Mouse (Mus musculus): ENCODE measurements around the gene 1700029F12Rik.
"Not testable (repeated sequence)": the region's sequence is repeated elsewhere in the genome, so short reads cannot be mapped to it uniquely, and the experiment has no call there.

Gene 1700029F12Rik

GRCm38 (mm10) chr13:97034262-97034661, at the start of gene 1700029F12Rik:
1700029F12Rik (minus strand) TSS chr13:97034362.
- no peak for DNase-seq (ENCODE audit: low read depth in 1 of 2, low spot score in 2 of 2)

GRCm38 (mm10) chr13:97082432-97082831, 48.3 kb upstream of the 1700029F12Rik start:
- DNase-seq (ENCODE audit: low read depth in 1 of 2, low spot score in 2 of 2): no peak

- DNase-seq (ENCODE audit: low read depth in 1 of 2, low spot score in 2 of 2): no peak
Observed at GRCm38 (mm10) chr13:97080615-97081014, 46.5 kb upstream of the 1700029F12Rik start.

GRCm38 (mm10) chr13:97080201-97080600, 46.0 kb upstream of the 1700029F12Rik start:
- no peak for DNase-seq (ENCODE audit: low read depth in 1 of 2, low spot score in 2 of 2)

GRCm38 (mm10) chr13:97077556-97077955, 43.4 kb upstream of the 1700029F12Rik start:
- no peak for DNase-seq (ENCODE audit: low read depth in 1 of 2, low spot score in 2 of 2)

GRCm38 (mm10) chr13:97073497-97073896, 39.3 kb upstream of the 1700029F12Rik start:
- DNase-seq (ENCODE audit: low read depth in 1 of 2, low spot score in 2 of 2): no peak

GRCm38 (mm10) chr13:97071626-97072241, 37.6 kb upstream of the 1700029F12Rik start:
- DNase-seq (ENCODE audit: low read depth in 1 of 2, low spot score in 2 of 2): no peak

- DNase-seq (ENCODE audit: low read depth in 1 of 2, low spot score in 2 of 2): no peak
Observed at GRCm38 (mm10) chr13:97070931-97071625, 36.9 kb upstream of the 1700029F12Rik start.

- DNase-seq (ENCODE audit: low read depth in 1 of 2, low spot score in 2 of 2): no peak
Observed at GRCm38 (mm10) chr13:97068151-97068550, 34.0 kb upstream of the 1700029F12Rik start.

GRCm38 (mm10) chr13:97067691-97068090, 33.5 kb upstream of the 1700029F12Rik start:
- DNase-seq (ENCODE audit: low read depth in 1 of 2, low spot score in 2 of 2): no peak

GRCm38 (mm10) chr13:97066649-97067550, 32.7 kb upstream of the 1700029F12Rik start, which contains the start of gene Fam169a:
Fam169a (plus strand) TSS chr13:97067286.
- no peak for DNase-seq (ENCODE audit: low read depth in 1 of 2, low spot score in 2 of 2)

GRCm38 (mm10) chr13:97064844-97065621, 30.9 kb upstream of the 1700029F12Rik start:
- DNase-seq (ENCODE audit: low read depth in 1 of 2, low spot score in 2 of 2): not testable (repeated sequence)

GRCm38 (mm10) chr13:97064413-97064812, 30.3 kb upstream of the 1700029F12Rik start:
- DNase-seq (ENCODE audit: low read depth in 1 of 2, low spot score in 2 of 2): no peak

GRCm38 (mm10) chr13:97063431-97063830, 29.3 kb upstream of the 1700029F12Rik start:
- no peak for DNase-seq (ENCODE audit: low read depth in 1 of 2, low spot score in 2 of 2)

- DNase-seq (ENCODE audit: low read depth in 1 of 2, low spot score in 2 of 2): no peak
Observed at GRCm38 (mm10) chr13:97062151-97062550, 28.0 kb upstream of the 1700029F12Rik start.

GRCm38 (mm10) chr13:97060331-97060730, 26.2 kb upstream of the 1700029F12Rik start:
- DNase-seq (ENCODE audit: low read depth in 1 of 2, low spot score in 2 of 2): no peak

- no peak for DNase-seq (ENCODE audit: low read depth in 1 of 2, low spot score in 2 of 2)
Observed at GRCm38 (mm10) chr13:97059746-97060145, 25.6 kb upstream of the 1700029F12Rik start.

GRCm38 (mm10) chr13:97057817-97058216, 23.7 kb upstream of the 1700029F12Rik start:
- DNase-seq (ENCODE audit: low read depth in 1 of 2, low spot score in 2 of 2): no peak

GRCm38 (mm10) chr13:97053844-97054243, 19.7 kb upstream of the 1700029F12Rik start:
- DNase-seq (ENCODE audit: low read depth in 1 of 2, low spot score in 2 of 2): no peak

GRCm38 (mm10) chr13:97052667-97053066, 18.5 kb upstream of the 1700029F12Rik start:
- DNase-seq (ENCODE audit: low read depth in 1 of 2, low spot score in 2 of 2): no peak

- DNase-seq (ENCODE audit: low read depth in 1 of 2, low spot score in 2 of 2): no peak
Observed at GRCm38 (mm10) chr13:97051158-97051557, 17.0 kb upstream of the 1700029F12Rik start.

Data from monocyte, adult 2 months (primary cell).